Mouse (Mus musculus): ENCODE results near the gene Itgb3. TPM values are rescaled to one million over a fixed set of nuclear protein-coding genes. Genes with fewer than 3 reads are reported as not detected.

Gene Itgb3
- polyA plus RNA-seq, 1 experiment from 2014 or later, result 16.0 TPM

GRCm38 (mm10) chr11:104588513-104588912 lies 19.3 kb upstream of the Itgb3 start:
- 79% methylated on average over 2 of the region's 2 CpGs for WGBS (ENCODE audit: insufficient replicate concordance)
- no peak overlapping the region for H3K4me3 ChIP-seq (ENCODE audit: low read depth, low read length)

GRCm38 (mm10) chr11:104589570-104589969 lies 18.2 kb upstream of the Itgb3 start:
- Histone ChIP-seq H3K27me3 (ENCODE audit: insufficient read depth, low read length) (no peaks in the 10 kb centered on the region), H3K4me1 (ENCODE audit: insufficient read depth) (no peaks in the 10 kb centered on the region), H3K9me3 (ENCODE audit: low read length) (no peaks in the 10 kb centered on the region), H3K4me3 (ENCODE audit: low read depth, low read length) (no peak overlapping the region), H3K27ac (ENCODE audit: low read depth) (no peak overlapping the region), H3K36me3 (replicated peaks; ENCODE audit: insufficient read depth, low read length) (no peaks in the 10 kb centered on the region), H3K9ac (replicated peaks) (no peak overlapping the region), H3K4me2 (ENCODE audit: low read depth, low read length) (no peak overlapping the region)
- DNase-seq (no peak), ATAC-seq (no peak)
- 72% methylated on average over 1 of the region's 1 CpGs for WGBS (ENCODE audit: insufficient replicate concordance)
- TF ChIP-seq CTCF (IDR thresholded peaks at IDR 0.05; ENCODE audit: low read depth) (no peak), EP300 (IDR thresholded peaks at IDR 0.05; ENCODE audit: low read depth) (no peak)

More at GRCm38 (mm10) chr11:104588513-104588912, 19.3 kb upstream of the Itgb3 start:
- no peak for TF ChIP-seq EP300 (IDR thresholded peaks at IDR 0.05; ENCODE audit: low read depth)
- no peak for TF ChIP-seq CTCF (IDR thresholded peaks at IDR 0.05; ENCODE audit: low read depth)
- H3K4me1 ChIP-seq (ENCODE audit: insufficient read depth), result no peaks in the 10 kb centered on the region
- no peak overlapping the region for H3K4me2 ChIP-seq (ENCODE audit: low read depth, low read length)
- no peak overlapping the region for H3K9ac ChIP-seq (replicated peaks)
- no peaks in the 10 kb centered on the region for H3K36me3 ChIP-seq (replicated peaks; ENCODE audit: insufficient read depth, low read length)
- no peaks in the 10 kb centered on the region for H3K9me3 ChIP-seq (ENCODE audit: low read length)
- ATAC-seq, result no peak
- DNase-seq, result no peak
- H3K27ac ChIP-seq (ENCODE audit: low read depth), result no peak overlapping the region
- H3K27me3 ChIP-seq (ENCODE audit: insufficient read depth, low read length), result no peaks in the 10 kb centered on the region

- no peaks in the 10 kb centered on the region for H3K27me3 ChIP-seq (ENCODE audit: insufficient read depth, low read length)
- H3K36me3 ChIP-seq (replicated peaks; ENCODE audit: insufficient read depth, low read length), result no peaks in the 10 kb centered on the region
- H3K4me1 ChIP-seq (ENCODE audit: insufficient read depth), result no peaks in the 10 kb centered on the region
- peak; percentile 81 for DNase-seq
- H3K4me2 ChIP-seq (ENCODE audit: low read depth, low read length), result no peak overlapping the region
- no peaks in the 10 kb centered on the region for H3K9me3 ChIP-seq (ENCODE audit: low read length)
- under 1% methylated on average over 8 of the region's 8 CpGs for WGBS (ENCODE audit: insufficient replicate concordance)
- TF ChIP-seq EP300 (IDR thresholded peaks at IDR 0.05; ENCODE audit: low read depth), result peak; percentile 34; the same call in 1 of the 2 replicates
- peak; percentile 97 for TF ChIP-seq CTCF (IDR thresholded peaks at IDR 0.05; ENCODE audit: low read depth)
- no peak overlapping the region for H3K4me3 ChIP-seq (ENCODE audit: low read depth, low read length)
- peak; percentile 72 for ATAC-seq
- no peak overlapping the region for H3K27ac ChIP-seq (ENCODE audit: low read depth)
- H3K9ac ChIP-seq (replicated peaks), result no peak overlapping the region
Observed at GRCm38 (mm10) chr11:104590148-104590547, 17.7 kb upstream of the Itgb3 start.

GRCm38 (mm10) chr11:104592066-104592835 lies 15.5 kb upstream of the Itgb3 start:
- no peaks in the 10 kb centered on the region for H3K9me3 ChIP-seq (ENCODE audit: low read length)
- H3K27ac ChIP-seq (ENCODE audit: low read depth), result 0 out of 2 replicates have a peak overlapping the region, but pooled peaks have one; percentile 16
- no peaks in the 10 kb centered on the region for H3K36me3 ChIP-seq (replicated peaks; ENCODE audit: insufficient read depth, low read length)
- TF ChIP-seq CTCF (IDR thresholded peaks at IDR 0.05; ENCODE audit: low read depth) (no peak), EP300 (IDR thresholded peaks at IDR 0.05; ENCODE audit: low read depth) (peak; percentile 40; the same call in 1 of the 2 replicates)
- DNase-seq (no peak), ATAC-seq (no peak)
- H3K27me3 ChIP-seq (ENCODE audit: insufficient read depth, low read length), result no peaks in the 10 kb centered on the region
- no peak overlapping the region for H3K4me3 ChIP-seq (ENCODE audit: low read depth, low read length)
- no peak overlapping the region for H3K4me2 ChIP-seq (ENCODE audit: low read depth, low read length)
- H3K9ac ChIP-seq (replicated peaks), result no peak overlapping the region
- WGBS (ENCODE audit: insufficient replicate concordance), result 62% methylated on average over 13 of the region's 13 CpGs
- peaks cover 3% of the 10 kb centered on the region; the same call in 1 of the 2 replicates for H3K4me1 ChIP-seq (ENCODE audit: insufficient read depth)

GRCm38 (mm10) chr11:104596365-104596764 lies 11.4 kb upstream of the Itgb3 start:
- Histone ChIP-seq H3K4me2 (ENCODE audit: low read depth, low read length) (no peak overlapping the region), H3K9ac (replicated peaks) (no peak overlapping the region), H3K4me3 (ENCODE audit: low read depth, low read length) (no peak overlapping the region), H3K9me3 (ENCODE audit: low read length) (no peaks in the 10 kb centered on the region), H3K27me3 (ENCODE audit: insufficient read depth, low read length) (no peaks in the 10 kb centered on the region), H3K4me1 (ENCODE audit: insufficient read depth) (peaks cover 3% of the 10 kb centered on the region; the same call in 1 of the 2 replicates), H3K36me3 (replicated peaks; ENCODE audit: insufficient read depth, low read length) (no peaks in the 10 kb centered on the region), H3K27ac (ENCODE audit: low read depth) (no peak overlapping the region)
- TF ChIP-seq CTCF (IDR thresholded peaks at IDR 0.05; ENCODE audit: low read depth) (no peak), EP300 (IDR thresholded peaks at IDR 0.05; ENCODE audit: low read depth) (peak; percentile 66)
- DNase-seq (no peak), ATAC-seq (peak; percentile 44; the same call in 1 of the 2 replicates)
- 37% methylated on average over 10 of the region's 10 CpGs for WGBS (ENCODE audit: insufficient replicate concordance)

GRCm38 (mm10) chr11:104599265-104599945 lies 8.4 kb upstream of the Itgb3 start:
- no peak for TF ChIP-seq EP300 (IDR thresholded peaks at IDR 0.05; ENCODE audit: low read depth)
- TF ChIP-seq CTCF (IDR thresholded peaks at IDR 0.05; ENCODE audit: low read depth), result no peak
- Histone ChIP-seq H3K27me3 (ENCODE audit: insufficient read depth, low read length) (no peaks in the 10 kb centered on the region), H3K4me3 (ENCODE audit: low read depth, low read length) (no peak overlapping the region), H3K4me1 (ENCODE audit: insufficient read depth) (peaks cover 3% of the 10 kb centered on the region; the same call in 1 of the 2 replicates), H3K27ac (ENCODE audit: low read depth) (no peak overlapping the region), H3K9ac (replicated peaks) (no peak overlapping the region), H3K4me2 (ENCODE audit: low read depth, low read length) (no peak overlapping the region), H3K9me3 (ENCODE audit: low read length) (no peaks in the 10 kb centered on the region), H3K36me3 (replicated peaks; ENCODE audit: insufficient read depth, low read length) (no peaks in the 10 kb centered on the region)
- 72% methylated on average over 13 of the region's 13 CpGs for WGBS (ENCODE audit: insufficient replicate concordance)
- no peak for ATAC-seq
- DNase-seq, result no peak

Measured in liver, postnatal 0 days (tissue).